10 mouse cellular contexts compared by ENCODE assay signal in genomic region chr4:53315121-53315875, GRCm38 (mm10).
A peak's percentile ranks its signal among the peaks of the same experiment; 100 is the strongest.
DNase-seq lines count a peak whose midpoint lies in the region; ATAC-seq and TF ChIP-seq lines count a peak whose summit lies in the region.
"Had no signal": no experiment of that assay in that cellular context is flagged by ENCODE, and none has a peak within 500 bp of the region (broad histone marks: within the 10 kb centered on the region; RNA-seq: fewer than 3 reads in every experiment).

No protein-coding gene starts in this region.

- no peaks in the 10 kb centered on the region for H3K36me3 ChIP-seq in spleen, adult 2 months (ENCODE audit: control insufficient read depth, insufficient read depth, low read length)
- H3K36me3 ChIP-seq in intestine, postnatal 0 days (ENCODE audit: control insufficient read depth, insufficient read depth) = no peaks in the 10 kb centered on the region
- H3K36me3 ChIP-seq: liver, embryonic 13.5 days had no signal

- H3K9me3 ChIP-seq in intestine, postnatal 0 days (ENCODE audit: control insufficient read depth) = no peaks in the 10 kb centered on the region
- H3K9me3 ChIP-seq: liver, embryonic 13.5 days had no signal

- no peak overlapping the region for H3K9ac ChIP-seq in intestine, postnatal 0 days (ENCODE audit: low read depth, low read length)
- H3K9ac ChIP-seq: liver, embryonic 13.5 days had no signal

- TF ChIP-seq POLR2A in spleen, adult 2 months (IDR thresholded peaks at IDR 0.05; ENCODE audit: low read depth, low read length) = no peak

- no peaks in the 10 kb centered on the region for H3K27me3 ChIP-seq in spleen, adult 2 months (ENCODE audit: control insufficient read depth, insufficient read depth, low read length)
- no peaks in the 10 kb centered on the region for H3K27me3 ChIP-seq in intestine, postnatal 0 days (replicated peaks; ENCODE audit: control insufficient read depth, insufficient read depth, low read length)
- H3K27me3 ChIP-seq: CH12.LX; liver, embryonic 13.5 days had no signal

- no peaks in the 10 kb centered on the region; the same call in 1 of the 2 replicates for H3K4me1 ChIP-seq in spleen, adult 2 months (ENCODE audit: control insufficient read depth, insufficient read depth, insufficient read length)
- H3K4me1 ChIP-seq in intestine, postnatal 0 days (replicated peaks; ENCODE audit: control insufficient read depth, insufficient read depth, low read length) = peaks cover 3% of the 10 kb centered on the region; the same call in 1 of the 2 replicates

- no peak for TF ChIP-seq CTCF in spleen, adult 2 months (IDR thresholded peaks at IDR 0.05; ENCODE audit: extremely low read depth, insufficient read depth, insufficient read length, insufficient replicate concordance)
- TF ChIP-seq CTCF in intestine, postnatal 0 days (IDR thresholded peaks at IDR 0.05; ENCODE audit: low read depth) = no peak

- H3K4me2 ChIP-seq in intestine, postnatal 0 days (replicated peaks; ENCODE audit: low read depth) = no peak overlapping the region
- H3K4me2 ChIP-seq: liver, embryonic 13.5 days had no signal

- 73% methylated on average over 7 of the region's 7 CpGs for WGBS in spleen, adult 2 months
- 52% methylated on average over 7 of the region's 7 CpGs for WGBS in intestine, postnatal 0 days

- DNase-seq in gastrocnemius, postnatal 10 days = peak; percentile 40
- no peak for DNase-seq in gastrocnemius, adult 18-20 months (ENCODE audit: low spot score)
- no peak for DNase-seq in spleen, adult 2 months (ENCODE audit: low read depth in 1 of 2, low spot score in 2 of 2)
- DNase-seq in spleen, postnatal 10 days (ENCODE audit: low spot score in 2 of 2) = no peak
- DNase-seq in lung, postnatal 10 days = peak; percentile 88
- DNase-seq in c-Kit-positive CD71-positive TER-119-positive erythroid progenitor cells, embryonic 14.5 days (ENCODE audit: low spot score) = no peak
- DNase-seq in retina, embryonic 14.5 days (ENCODE audit: low spot score) = no peak
- DNase-seq: liver, embryonic 13.5 days had no signal

- no peak overlapping the region for H3K4me3 ChIP-seq in spleen, adult 2 months (ENCODE audit: extremely low read depth, insufficient read depth, insufficient read length)
- H3K4me3 ChIP-seq in intestine, postnatal 0 days (ENCODE audit: low read depth, low read length) = no peak overlapping the region
- H3K4me3 ChIP-seq: liver, embryonic 13.5 days had no signal

- no peak for ATAC-seq in intestine, postnatal 0 days

- H3K27ac ChIP-seq in spleen, adult 2 months (ENCODE audit: insufficient read depth, low read length) = peak overlapping the region; percentile 33; the same call in 1 of the 2 replicates
- peak overlapping the region; percentile 46; the same call in 1 of the 2 replicates for H3K27ac ChIP-seq in intestine, postnatal 0 days (ENCODE audit: low read depth, low read length)
- H3K27ac ChIP-seq: liver, embryonic 13.5 days had no signal

Comparison
In these comparisons a context has a peak if more than half of its experiments do, and no peak if none do; other contexts are left out.
1. DNase-seq: peak in gastrocnemius, postnatal 10 days (single experiment) and lung, postnatal 10 days (single experiment); none in gastrocnemius, adult 18-20 months (single experiment), spleen, adult 2 months (0 of 2), spleen, postnatal 10 days (0 of 2), c-Kit-positive CD71-positive TER-119-positive erythroid progenitor cells, embryonic 14.5 days (single experiment) and retina, embryonic 14.5 days (single experiment).